Mouse (Mus musculus) embryonic fibroblast, embryonic 13.5 days (primary cell): ENCODE results near the gene Vmn1r234. TPM values are rescaled to one million over a fixed set of nuclear protein-coding genes. Genes with fewer than 3 reads are reported as not detected.
"Not testable (repeated sequence)": the region's sequence is repeated elsewhere in the genome, so short reads cannot be mapped to it uniquely, and the experiment has no call there.

Source experiments
- H3K27ac ChIP-seq: 2 replicates; pipeline ENCODE4 v1.5.1; 2012; ENCODE audit warnings: low read length, control low read depth, inconsistent platforms; ENCODE audit not compliant: insufficient read depth
- H3K4me1 ChIP-seq: 2 replicates; pipeline ENCODE4 v1.6.1; 2011; ENCODE audit warnings: low read length; ENCODE audit not compliant: control insufficient read depth, insufficient read depth
- H3K4me3 ChIP-seq: 2 replicates; pipeline ENCODE4 v1.5.1; 2011; ENCODE audit warnings: mild to moderate bottlenecking, control low read depth, low read length; ENCODE audit not compliant: insufficient read depth
- CTCF ChIP-seq: IDR thresholded peaks from 2 replicates; pipeline ENCODE4 v1.5.1; 2011; ENCODE audit warnings: mild to moderate bottlenecking, control low read depth, low read length, moderate library complexity, borderline replicate concordance; ENCODE audit not compliant: insufficient read depth
- POLR2A ChIP-seq: IDR thresholded peaks from 2 replicates; pipeline ENCODE4 v1.6.1; 2011; ENCODE audit warnings: low read depth, mild to moderate bottlenecking, control low read depth, low read length, moderate library complexity
- polyA plus RNA-seq: library from polyadenylated mRNA; stranded (reverse); fragments of >200 nt; gene quantifications from 2 replicates; pipeline ENCODE4 v1.2.4, GENCODE M21; 2011; ENCODE audit warnings: low read depth; ENCODE audit not compliant: missing spikeins, insufficient read length

The Vmn1r234 gene
- polyA plus RNA-seq, result not detected in 2 replicates

DNA sequence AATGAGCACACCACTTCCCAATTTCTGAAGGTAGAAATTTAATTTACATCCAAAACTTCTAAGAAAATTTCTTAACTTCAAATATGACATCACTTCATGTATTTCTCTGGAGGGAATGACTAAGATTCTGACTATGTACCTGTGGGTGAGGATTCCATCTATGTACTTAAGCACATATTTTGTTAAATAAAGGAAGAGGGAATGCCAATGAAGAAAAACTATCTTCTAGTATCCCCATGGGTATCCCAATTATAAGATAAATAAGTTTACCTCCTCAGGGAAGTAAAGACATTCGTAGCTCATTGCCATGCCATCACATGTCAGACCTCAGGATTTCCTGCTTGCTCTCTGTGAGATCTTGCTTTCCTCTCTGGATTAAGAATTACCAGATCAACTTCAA is at the start of gene Vmn1r234:
Gene Vmn1r234 (plus strand): TSS at position 301 of the 400 bp plus-strand sequence.
- Histone ChIP-seq H3K4me1 (no peaks in the 10 kb centered on the region), H3K4me3 (no peak within 1 kb of the TSS)
- TF ChIP-seq CTCF (no peak), POLR2A (no peak)

DNA sequence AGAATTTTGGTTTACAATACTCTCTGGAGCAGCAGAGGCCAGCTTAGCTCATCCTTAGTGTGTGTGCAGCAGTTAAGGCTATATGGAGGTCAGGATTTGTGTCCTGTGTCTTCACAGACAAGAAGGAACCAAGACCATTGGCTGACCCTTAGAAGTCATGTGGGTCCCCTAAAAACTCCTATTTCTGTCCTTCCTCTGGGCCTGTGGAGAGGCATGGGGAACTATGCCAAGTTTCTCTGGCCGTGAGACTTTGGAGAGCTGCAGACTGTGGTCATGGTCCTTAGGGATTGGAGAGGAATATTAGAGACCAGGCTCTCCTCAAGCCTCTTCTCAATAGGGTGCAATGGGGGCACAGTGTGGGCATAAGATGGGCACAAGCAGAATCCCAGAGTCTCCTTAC is 14.8 kb upstream of the Vmn1r234 start:
- not testable (repeated sequence) for H3K4me3 ChIP-seq, H3K4me1 ChIP-seq, H3K27ac ChIP-seq

More for the DNA sequence above, at the start of gene Vmn1r234:
- H3K27ac ChIP-seq, result no peak within 1 kb of the TSS

DNA sequence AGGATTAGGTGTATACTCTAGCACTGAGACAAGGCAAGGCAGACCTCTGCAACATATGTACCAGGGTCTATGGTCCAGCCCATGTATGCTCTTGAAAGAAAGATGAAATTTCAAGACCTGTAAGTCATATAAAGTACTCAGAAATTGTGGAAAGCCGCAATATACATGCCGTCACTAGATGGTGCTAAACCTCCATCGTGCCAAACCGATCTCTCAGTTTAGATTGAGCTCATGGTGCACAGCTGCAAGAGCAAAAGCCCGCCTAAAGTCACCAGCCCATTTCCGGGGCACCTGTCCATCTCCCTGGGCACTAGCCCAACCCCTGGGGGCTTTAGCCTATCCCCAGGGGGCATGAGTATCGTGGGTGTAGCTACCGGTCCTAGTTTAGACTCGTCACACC is 5.8 kb downstream of the Vmn1r234 start:
- no peak overlapping the region for H3K4me3 ChIP-seq
- no peaks in the 10 kb centered on the region for H3K4me1 ChIP-seq
- TF ChIP-seq POLR2A (no peak), CTCF (no peak)
- H3K27ac ChIP-seq, result no peak overlapping the region

DNA sequence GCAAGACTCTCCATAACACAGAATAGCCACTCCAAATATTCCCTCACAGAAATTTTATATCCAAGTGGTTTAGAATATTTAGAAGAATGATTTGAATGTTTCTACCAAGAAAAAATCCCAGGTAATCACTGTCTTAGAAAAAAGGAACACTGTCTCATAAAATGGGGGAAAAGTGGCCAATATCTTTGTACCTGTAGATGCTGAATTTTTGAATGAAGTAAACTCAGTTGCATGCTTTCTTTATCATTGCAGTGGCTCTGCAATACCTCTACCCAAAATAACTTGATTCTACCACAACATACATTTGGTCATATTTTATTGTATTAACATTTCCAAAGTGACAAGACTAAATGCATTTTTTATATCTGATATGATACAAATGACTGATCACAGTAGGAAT is 30.2 kb downstream of the Vmn1r234 start, which contains the start of gene Vmn1r235:
Gene Vmn1r235 (plus strand): TSS at position 301 of the 400 bp plus-strand sequence.
- H3K4me1 ChIP-seq, result no peaks in the 10 kb centered on the region
- TF ChIP-seq POLR2A, result no peak
- TF ChIP-seq CTCF, result no peak
- H3K4me3 ChIP-seq, result no peak within 1 kb of the TSS
- no peak within 1 kb of the TSS for H3K27ac ChIP-seq

DNA sequence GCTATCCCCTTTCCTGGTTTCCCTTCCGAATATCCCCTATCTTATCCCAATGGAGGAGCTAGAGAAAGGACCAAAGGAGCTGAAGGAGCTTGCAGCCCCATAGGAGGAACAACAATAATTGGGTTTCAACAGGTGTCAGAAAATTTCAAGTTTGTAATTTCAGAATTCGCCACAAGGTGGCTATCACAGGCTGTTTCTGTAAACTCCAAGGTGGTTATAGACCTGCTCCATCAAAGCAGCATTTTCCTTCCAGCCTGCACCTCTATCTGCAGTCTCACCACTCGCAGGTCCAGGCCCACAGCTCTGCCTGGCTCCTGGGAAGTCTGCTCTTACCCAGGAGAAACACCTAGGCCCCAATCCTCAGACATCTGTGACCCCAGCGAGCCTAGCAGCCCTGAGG is 46.2 kb downstream of the Vmn1r234 start:
- Histone ChIP-seq H3K4me3 (no peak overlapping the region), H3K4me1 (no peaks in the 10 kb centered on the region), H3K27ac (no peak overlapping the region)
- TF ChIP-seq POLR2A, result no peak
- TF ChIP-seq CTCF, result no peak

DNA sequence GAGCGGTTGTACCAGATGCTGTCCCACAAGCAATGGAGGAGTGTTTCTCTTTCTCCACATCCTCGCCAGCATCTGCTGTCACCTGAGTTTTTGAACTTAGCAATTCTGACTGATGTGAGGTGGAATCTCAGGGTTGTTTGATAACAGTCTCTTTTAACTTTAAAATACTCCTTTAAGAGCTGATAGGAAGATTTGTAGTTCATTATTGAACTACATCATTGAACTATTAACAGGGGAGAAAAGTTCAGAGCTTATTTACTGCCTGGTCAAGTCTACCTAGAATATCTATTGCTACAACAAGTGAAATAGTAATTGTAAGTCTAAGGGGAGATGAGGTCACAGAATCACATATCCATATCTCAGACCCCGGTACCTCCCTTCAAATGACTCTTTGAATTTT is 56.8 kb downstream of the Vmn1r234 start, which contains the start of gene Vmn1r236:
Gene Vmn1r236 (plus strand): TSS at position 301 of the 400 bp plus-strand sequence.
- Histone ChIP-seq H3K4me1 (no peaks in the 10 kb centered on the region), H3K4me3 (no peak within 1 kb of the TSS), H3K27ac (no peak within 1 kb of the TSS)
- TF ChIP-seq POLR2A (no peak), CTCF (no peak)

DNA sequence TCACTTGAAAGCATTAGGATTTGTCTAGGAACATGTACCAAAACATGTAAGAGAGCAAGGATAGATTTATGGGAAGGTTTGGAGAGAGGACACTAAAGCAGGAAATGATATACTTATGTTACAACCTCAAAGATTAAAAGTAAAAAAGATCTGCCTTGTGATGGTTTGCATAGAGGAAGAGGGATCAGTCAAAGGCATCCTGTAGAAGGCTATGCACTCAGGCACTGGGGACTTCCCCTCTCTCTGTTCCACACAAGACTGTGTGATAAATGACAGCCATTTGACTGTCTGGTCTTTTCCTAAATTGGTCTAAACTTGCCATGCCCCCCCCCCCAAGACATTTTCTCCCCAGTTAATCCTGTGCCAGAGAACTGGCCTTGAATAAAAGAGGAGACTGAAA is 58.5 kb downstream of the Vmn1r234 start:
- TF ChIP-seq CTCF (no peak), POLR2A (no peak)
- H3K4me3 ChIP-seq, result no peak overlapping the region
- H3K27ac ChIP-seq, result no peak overlapping the region
- no peaks in the 10 kb centered on the region for H3K4me1 ChIP-seq

Other genes starting within 250 kb of the Vmn1r234 start
- gene Vmn1r233, start 229.6 kb upstream of the Vmn1r234 start, polyA plus RNA-seq, result not detected in 2 replicates
- 32.4 and 36.4 TPM in 2 replicates for gene Zfp160, start 217.2 kb upstream of the Vmn1r234 start, polyA plus RNA-seq
- gene Vmn1r235, start 30.3 kb downstream of the Vmn1r234 start, polyA plus RNA-seq, result not detected in 2 replicates
- not detected in 2 replicates for gene Vmn1r236, start 56.9 kb downstream of the Vmn1r234 start, polyA plus RNA-seq
- gene Vmn1r237, start 85.8 kb downstream of the Vmn1r234 start, polyA plus RNA-seq, result not detected in 2 replicates
- gene Zfp677, start 157.7 kb downstream of the Vmn1r234 start, polyA plus RNA-seq, result 3.1 and 5.4 TPM in 2 replicates
- gene Zfp54, start 197.1 kb downstream of the Vmn1r234 start, polyA plus RNA-seq, result 3.6 and 5.3 TPM in 2 replicates
- gene Zfp51, start 224.3 kb downstream of the Vmn1r234 start, polyA plus RNA-seq, result 10.7 and 14.5 TPM in 2 replicates